Mouse (Mus musculus): ENCODE measurements around the gene Prkcb. TPM values are rescaled to one million over a fixed set of nuclear protein-coding genes. Genes with fewer than 3 reads are reported as not detected.

The Prkcb gene
- polyA plus RNA-seq, 1 experiment, result 11.0 TPM

DNA sequence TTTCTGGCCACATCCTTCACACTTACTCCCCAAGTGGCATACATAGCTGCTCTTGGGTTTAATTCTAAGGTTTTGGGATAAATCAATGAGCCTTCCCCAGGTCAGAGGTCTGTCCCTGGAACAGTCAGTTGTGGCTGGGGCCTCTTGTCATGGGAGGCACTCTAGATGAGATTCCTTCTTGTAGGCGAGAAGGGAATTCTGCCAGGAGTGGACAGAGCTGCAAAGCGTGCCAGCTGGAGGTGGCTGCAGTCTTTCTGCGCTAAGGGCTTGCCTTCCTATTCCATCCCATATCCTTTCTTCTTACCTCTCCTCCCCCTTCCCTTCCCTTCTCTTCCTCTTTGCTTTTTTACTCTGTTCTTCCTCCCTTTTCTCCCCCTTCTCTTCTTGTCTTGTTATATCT is 28.1 kb downstream of the Prkcb start:
- DNase-seq (ENCODE audit: low read depth, low spot score), result no peak
- WGBS, result 66% methylated on average over 3 of the region's 3 CpGs

GRCm38 (mm10) chr7:122317485-122317884 is 28.9 kb downstream of the Prkcb start:
- DNase-seq (ENCODE audit: low read depth, low spot score), result no peak

DNA sequence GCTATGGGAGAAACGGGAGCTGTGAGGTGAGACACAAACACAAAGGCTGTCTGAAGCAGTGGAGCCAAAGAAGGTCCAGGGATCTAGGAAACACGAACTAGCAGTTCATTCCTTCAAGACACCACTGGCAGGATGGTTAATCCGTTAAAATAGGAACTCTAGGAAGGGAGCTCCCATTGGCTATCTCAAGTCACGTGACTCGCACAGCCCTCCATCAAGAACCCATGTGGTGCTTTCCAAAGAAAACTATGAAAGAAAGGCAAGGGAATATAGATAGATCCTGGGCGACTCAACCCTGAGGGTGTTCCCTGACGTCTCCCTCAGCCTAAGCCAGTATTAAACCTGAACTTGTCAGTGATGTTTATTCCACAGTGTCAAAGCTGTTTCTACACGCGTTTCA is 31.0 kb downstream of the Prkcb start:
- WGBS, result 74% methylated on average over 9 of the region's 9 CpGs
- no peak for DNase-seq (ENCODE audit: low read depth, low spot score)

GRCm38 (mm10) chr7:122320843-122321544 is 32.4 kb downstream of the Prkcb start:
- WGBS, result 95% methylated on average over 7 of the region's 7 CpGs
- no peak for DNase-seq (ENCODE audit: low read depth, low spot score)

DNA sequence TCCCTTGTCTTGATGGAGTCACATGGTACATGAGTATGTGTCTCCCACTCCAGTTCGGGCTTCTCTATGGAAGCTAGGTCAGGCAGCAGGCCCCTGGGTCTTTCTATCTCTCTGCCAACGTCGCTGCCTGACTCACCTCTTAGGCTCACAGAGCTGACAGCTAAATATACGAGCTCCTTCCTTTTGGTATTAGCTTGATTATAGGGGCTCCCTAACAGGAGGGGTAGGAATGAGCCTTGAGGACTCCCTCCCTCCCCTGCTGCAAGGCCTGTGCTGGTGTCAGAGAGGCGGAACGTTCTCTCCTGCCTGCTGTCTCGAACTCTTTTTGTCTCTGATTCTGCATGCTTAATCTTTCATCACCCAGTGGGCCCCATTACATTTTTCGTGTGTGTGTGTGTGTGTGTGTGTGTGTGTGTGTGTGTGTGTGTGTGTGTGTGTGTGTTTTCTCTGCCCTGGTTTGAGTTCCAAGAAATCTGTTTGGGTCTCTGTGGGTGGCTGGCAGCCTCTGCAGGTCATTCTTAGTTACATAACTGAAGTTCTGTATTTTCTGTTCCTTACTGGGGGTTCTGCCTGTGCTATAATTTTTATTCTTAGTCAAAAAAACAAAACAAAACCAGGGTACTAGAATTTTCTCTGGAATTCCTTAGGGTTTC is 33.6 kb downstream of the Prkcb start:
- DNase-seq (ENCODE audit: low read depth, low spot score), result no peak
- WGBS, result 54% methylated on average over 8 of the region's 8 CpGs

DNA sequence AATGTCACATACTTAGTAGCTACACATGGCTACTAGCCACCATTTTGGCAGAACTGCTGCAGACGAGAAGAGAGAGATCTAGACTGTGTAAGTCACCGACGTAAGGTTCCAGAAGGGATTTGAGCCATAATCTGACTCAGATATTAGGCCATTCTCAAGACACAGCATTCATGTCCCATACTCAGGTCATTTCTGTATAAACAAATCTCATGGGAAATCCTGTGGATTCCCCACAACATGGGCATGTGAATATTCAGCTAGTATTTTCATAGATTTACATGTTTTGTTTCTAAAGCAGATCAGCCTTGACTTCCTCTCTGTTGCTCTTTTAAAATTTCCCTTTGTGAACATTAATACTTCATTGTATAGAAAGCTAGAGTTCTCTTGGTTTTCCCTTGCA is 39.4 kb downstream of the Prkcb start:
- no peak for DNase-seq (ENCODE audit: low read depth, low spot score)
- 90% methylated on average over 3 of the region's 3 CpGs for WGBS

DNA sequence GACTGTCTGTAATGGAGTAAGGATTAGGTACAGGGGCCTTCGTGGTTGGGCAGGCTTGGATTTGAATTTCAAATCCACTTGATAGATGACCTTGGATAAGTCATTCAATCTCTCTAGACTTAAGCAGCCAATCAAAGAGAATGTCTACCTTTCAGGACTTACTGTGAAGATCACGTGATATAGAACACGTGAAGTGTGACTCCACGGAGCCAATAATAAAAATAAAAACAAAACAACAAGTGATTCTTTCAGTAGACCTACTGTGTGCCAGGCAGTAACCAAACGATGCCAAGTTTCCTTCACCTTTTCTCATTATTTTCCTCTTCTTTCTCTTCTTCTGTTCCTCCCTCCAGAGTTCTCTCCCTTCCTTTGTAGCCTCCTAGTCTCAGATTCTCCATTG is 39.9 kb downstream of the Prkcb start:
- no peak for DNase-seq (ENCODE audit: low read depth, low spot score)
- 76% methylated on average over 5 of the region's 5 CpGs for WGBS

- DNase-seq (ENCODE audit: low read depth, low spot score), result no peak
- WGBS, result 71% methylated on average over 4 of the region's 4 CpGs
Measured at GRCm38 (mm10) chr7:122329588-122329987, 41.0 kb downstream of the Prkcb start.

DNA sequence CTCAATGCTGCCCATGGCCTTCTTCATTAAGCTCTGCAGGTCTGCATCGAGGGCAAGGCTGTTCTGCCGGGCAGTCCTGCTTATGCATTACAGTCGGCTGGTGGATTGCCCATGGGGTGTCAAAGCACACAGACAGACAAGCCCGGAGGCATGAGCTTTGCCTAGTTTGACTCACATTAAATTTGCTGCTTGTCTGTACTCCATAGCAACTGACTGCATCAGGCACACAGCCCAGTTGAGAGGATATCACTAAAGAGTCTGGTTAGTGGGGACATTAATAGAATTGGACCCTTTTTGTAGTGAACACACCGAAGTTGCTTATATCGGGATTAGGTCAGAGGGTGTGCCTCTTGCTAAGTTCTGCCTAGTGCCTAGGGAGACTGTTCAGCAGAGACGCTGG is 45.1 kb downstream of the Prkcb start:
- 78% methylated on average over 7 of the region's 7 CpGs for WGBS
- no peak for DNase-seq (ENCODE audit: low read depth, low spot score)

GRCm38 (mm10) chr7:122337302-122337701 is 48.8 kb downstream of the Prkcb start:
- no peak for DNase-seq (ENCODE audit: low read depth, low spot score)
- 94% methylated on average over 3 of the region's 3 CpGs for WGBS

- no peak for DNase-seq (ENCODE audit: low read depth, low spot score)
- WGBS, result 83% methylated on average over 3 of the region's 3 CpGs
Measured at GRCm38 (mm10) chr7:122338055-122338454, 49.5 kb downstream of the Prkcb start.

DNA sequence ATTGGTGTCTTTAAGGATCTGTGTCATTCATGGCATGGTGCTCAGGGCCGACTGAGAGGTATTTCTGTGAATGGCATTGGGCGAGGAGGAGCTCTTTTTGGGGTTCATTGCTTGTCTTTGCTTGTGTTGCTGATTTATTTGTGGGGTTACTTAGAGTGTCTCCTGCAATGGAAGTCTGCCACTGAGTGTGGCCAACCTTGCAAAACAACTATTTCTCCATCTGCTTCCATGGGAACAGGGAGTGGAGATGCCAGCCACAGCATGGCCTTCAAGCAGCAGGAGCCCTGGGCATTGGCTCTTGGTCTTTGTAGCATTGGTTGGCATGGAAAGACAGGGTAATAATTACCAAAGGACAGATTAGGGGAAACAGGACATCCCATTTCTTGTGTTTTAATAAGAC is 50.9 kb downstream of the Prkcb start:
- 74% methylated on average over 2 of the region's 2 CpGs for WGBS
- no peak for DNase-seq (ENCODE audit: low read depth, low spot score)

DNA sequence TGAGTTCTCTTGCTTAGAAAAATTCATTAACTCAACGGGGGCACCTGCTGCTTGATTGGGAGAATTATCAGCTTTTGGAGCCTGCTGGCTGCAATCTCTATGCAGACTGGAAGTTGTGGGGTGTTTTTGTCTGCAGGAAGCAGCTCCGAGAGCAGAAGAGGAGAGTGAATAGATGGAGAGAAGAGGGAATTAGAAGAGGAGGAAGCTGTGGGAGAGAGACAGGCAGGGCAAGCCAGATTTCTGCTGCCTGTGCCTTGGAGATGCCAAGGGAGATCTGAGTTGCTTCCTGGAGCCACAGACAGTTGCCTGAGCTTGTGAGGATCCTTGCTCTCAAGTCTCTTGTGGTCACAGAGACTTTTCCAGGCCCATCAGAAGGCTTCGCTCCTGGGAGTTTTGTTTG is 53.3 kb downstream of the Prkcb start:
- 62% methylated on average over 3 of the region's 3 CpGs for WGBS
- no peak for DNase-seq (ENCODE audit: low read depth, low spot score)

DNA sequence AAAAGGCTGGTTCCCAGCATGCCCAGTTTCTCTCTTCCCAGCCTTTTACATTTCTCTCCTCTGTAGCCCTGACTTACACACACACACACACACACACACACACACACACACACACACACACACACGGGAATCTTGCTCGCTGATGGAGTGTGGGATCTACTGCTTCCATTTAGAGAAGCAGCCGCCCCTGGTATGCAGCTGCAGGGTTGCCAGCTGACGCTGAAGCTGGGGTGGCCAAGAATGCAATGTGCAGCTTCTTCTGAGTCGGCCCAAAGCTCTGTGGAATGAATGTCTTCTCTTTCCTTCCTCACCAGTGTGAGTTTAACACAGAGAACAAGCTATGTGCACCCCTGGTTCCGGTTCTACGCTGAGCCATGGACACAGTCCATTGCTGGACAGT is 56.1 kb downstream of the Prkcb start:
- no peak for DNase-seq (ENCODE audit: low read depth, low spot score)
- WGBS, result 51% methylated on average over 7 of the region's 7 CpGs

- no peak for DNase-seq (ENCODE audit: low read depth, low spot score)
- 76% methylated on average over 14 of the region's 14 CpGs for WGBS
Measured at GRCm38 (mm10) chr7:122346251-122347242, 58.0 kb downstream of the Prkcb start.

DNA sequence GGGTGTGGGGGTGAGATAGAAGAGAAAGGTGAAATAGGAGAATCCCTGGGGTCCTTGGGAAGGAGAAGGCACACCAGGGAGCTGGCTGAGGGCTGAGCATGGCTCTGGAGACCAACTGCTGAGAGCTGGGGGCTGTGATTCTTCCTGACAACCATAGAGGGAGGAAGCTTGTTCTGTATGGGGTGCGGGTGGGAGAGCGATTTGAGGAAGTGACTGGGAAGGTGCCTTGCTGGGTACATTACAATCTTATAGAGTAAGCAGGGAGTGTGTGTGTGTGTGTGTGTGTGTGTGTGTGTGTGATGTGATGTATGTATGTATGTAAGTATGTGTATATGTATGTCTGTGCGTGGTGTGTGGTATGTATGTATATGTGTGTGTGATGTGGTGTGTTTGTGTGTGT is 58.9 kb downstream of the Prkcb start:
- WGBS, result 73% methylated on average over 3 of the region's 3 CpGs
- no peak for DNase-seq (ENCODE audit: low read depth, low spot score)

DNA sequence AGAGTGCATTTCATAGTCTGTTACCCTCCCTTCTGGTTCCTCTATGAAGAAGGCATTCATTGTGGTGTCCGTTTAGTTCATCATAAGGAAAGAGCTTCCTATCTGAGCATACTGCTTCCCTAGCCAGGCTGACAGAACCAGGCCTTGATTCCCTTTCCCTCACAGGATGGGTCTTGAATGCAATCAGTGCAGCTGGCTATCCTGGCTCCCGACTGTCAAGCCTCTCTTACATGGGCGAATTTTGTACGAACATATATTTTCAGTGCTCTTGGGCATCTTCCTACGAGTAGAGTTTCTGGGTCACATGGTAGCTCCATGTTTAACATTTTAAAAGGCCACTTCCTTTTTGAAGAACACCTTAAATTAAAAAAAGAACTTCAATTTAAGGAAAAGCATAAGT is 61.4 kb downstream of the Prkcb start:
- DNase-seq (ENCODE audit: low read depth, low spot score), result no peak
- WGBS, result 85% methylated on average over 5 of the region's 5 CpGs

DNA sequence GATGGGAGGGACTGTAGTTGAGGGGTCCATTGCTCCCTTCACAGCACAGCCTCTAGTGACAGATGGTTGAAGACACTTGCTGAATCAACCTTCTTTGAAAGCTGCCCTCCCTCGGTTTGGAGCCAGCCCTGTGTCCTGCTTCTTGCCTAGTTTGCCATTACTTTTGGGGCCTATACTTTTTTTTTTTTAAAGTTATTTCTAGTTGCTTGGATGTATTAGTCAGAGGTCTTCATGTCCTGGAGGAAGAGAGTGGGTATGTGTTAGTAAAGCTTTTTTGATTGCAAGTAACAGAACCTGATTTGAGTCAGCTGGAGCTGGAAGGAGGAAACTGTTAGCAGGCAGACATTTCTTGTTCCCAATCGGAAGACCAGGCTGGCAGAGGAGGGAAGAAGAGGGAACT is 62.2 kb downstream of the Prkcb start:
- WGBS, result 66% methylated on average over 2 of the region's 2 CpGs
- no peak for DNase-seq (ENCODE audit: low read depth, low spot score)

DNA sequence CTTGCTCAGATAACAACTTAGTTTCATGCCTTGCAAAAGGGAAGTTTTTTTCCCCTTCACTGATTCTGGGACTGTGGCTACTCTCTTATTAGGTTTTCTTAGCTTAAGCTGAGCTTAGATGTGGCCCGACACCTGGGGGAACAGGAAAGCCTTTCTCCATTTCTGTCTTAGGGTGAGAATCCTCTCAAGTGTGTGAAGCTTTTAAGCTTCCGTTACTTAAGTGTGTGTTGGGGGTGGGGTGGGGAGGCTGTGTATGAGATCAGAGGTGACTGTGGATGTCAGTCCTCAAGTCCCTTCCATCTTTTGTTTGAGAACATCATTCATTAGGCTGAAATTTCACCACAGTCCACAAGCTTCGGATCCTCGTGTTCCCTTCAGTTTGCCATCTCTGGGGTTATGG is 63.3 kb downstream of the Prkcb start:
- 77% methylated on average over 4 of the region's 4 CpGs for WGBS
- no peak for DNase-seq (ENCODE audit: low read depth, low spot score)

GRCm38 (mm10) chr7:122352566-122353277 is 64.2 kb downstream of the Prkcb start:
- no peak for DNase-seq (ENCODE audit: low read depth, low spot score)
- WGBS, result 49% methylated on average over 12 of the region's 12 CpGs

Data from large intestine, adult 2 months (tissue).